Mouse (Mus musculus): ENCODE measurements at regions not wholly inside any gene's neighbourhood (a gene's known extent, or its start where the extent isn't known, plus 50 kb on each side); places are given as distances from the start of the nearest gene placed in this dataset.

DNA sequence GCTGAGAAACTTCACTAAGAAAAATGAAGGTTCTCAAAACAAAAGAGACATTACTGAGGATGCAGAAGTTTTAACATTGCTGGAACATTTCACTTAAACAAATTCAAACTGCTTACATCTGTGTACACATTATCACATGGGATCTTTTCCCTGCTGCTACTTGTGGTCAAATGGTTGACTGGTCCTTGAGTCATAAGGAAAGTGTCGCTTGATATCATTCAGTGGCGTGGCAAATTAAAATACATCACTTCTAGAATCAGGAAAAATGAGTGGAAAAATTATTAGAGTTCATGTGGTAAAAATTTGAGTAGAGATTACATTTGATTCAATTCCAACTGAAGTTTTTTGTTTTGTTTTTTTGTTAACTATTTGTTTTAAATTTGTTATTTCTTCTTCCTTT is 420.2 kb upstream of the Adgrl2 start:
- TF ChIP-seq HCFC1 (IDR thresholded peaks at IDR 0.05; ENCODE audit: low read depth, low read length), result no peak
- TF ChIP-seq POLR2A (IDR thresholded peaks at IDR 0.05; ENCODE audit: low read depth, low read length), result no peak
- TF ChIP-seq MYC (IDR thresholded peaks at IDR 0.05; ENCODE audit: low read depth, low read length), result peak; percentile 30; the same call in 1 of the 2 replicates
- TF ChIP-seq EP300 (IDR thresholded peaks at IDR 0.05; ENCODE audit: low read length), result peak; percentile 71
- no peak for TF ChIP-seq CTCF (conservative IDR thresholded peaks at IDR 0.05 in 1 of 2, IDR thresholded peaks at IDR 0.05 in 1 of 2; ENCODE audit: low read depth in 2 of 2, low read length in 2 of 2)
